Mouse (Mus musculus) intestine, postnatal 0 days (tissue): ENCODE data around the gene Hepacam. TPM values are rescaled to one million over a fixed set of nuclear protein-coding genes. Genes with fewer than 3 reads are reported as not detected.

Experiments
- ATAC-seq: fragments of 200-750 bp; cut with Nextera tagmentation; 2 replicates; pipeline ENCODE4 v1.8.0; 2017; ENCODE audit warnings: mild to moderate bottlenecking, moderate TSS enrichment, moderate library complexity
- H3K27ac ChIP-seq: fragments of 300-500 bp; sonication (generic); 2 replicates; pipeline ENCODE4 v1.5.1; 2014; ENCODE audit warnings: mild to moderate bottlenecking, low read depth, low read length, moderate library complexity
- H3K27me3 ChIP-seq: fragments of 300-500 bp; sonication (generic); replicated peaks from 2 replicates; pipeline ENCODE4 v1.6.1; 2014; ENCODE audit warnings: low read length, mixed read lengths; ENCODE audit not compliant: control insufficient read depth, insufficient read depth
- H3K36me3 ChIP-seq: fragments of 300-500 bp; sonication (generic); 2 replicates; pipeline ENCODE4 v1.6.1; 2014; ENCODE audit warnings: mild to moderate bottlenecking, moderate library complexity; ENCODE audit not compliant: control insufficient read depth, insufficient read depth
- H3K4me1 ChIP-seq: fragments of 300-500 bp; sonication (generic); replicated peaks from 2 replicates; pipeline ENCODE4 v1.6.1; 2014; ENCODE audit warnings: antibody characterized with exemption, low read length, mixed read lengths; ENCODE audit not compliant: control insufficient read depth, insufficient read depth
- H3K4me2 ChIP-seq: fragments of 300-500 bp; sonication (generic); replicated peaks from 2 replicates; pipeline ENCODE4 v1.6.1; 2014; ENCODE audit warnings: low read depth, mild to moderate bottlenecking, moderate library complexity
- H3K4me3 ChIP-seq: fragments of 300-500 bp; sonication (generic); 2 replicates; pipeline ENCODE4 v1.5.1; 2014; ENCODE audit warnings: low read depth, low read length
- H3K9ac ChIP-seq: fragments of 300-500 bp; sonication (generic); 2 replicates; pipeline ENCODE4 v1.6.1; 2014; ENCODE audit warnings: mild to moderate bottlenecking, low read depth, low read length
- H3K9me3 ChIP-seq: fragments of 300-500 bp; sonication (generic); 2 replicates; pipeline ENCODE4 v1.6.1; 2016; ENCODE audit warnings: mixed run types; ENCODE audit not compliant: control insufficient read depth
- CTCF ChIP-seq: sonication (generic); IDR thresholded peaks from 2 replicates; pipeline ENCODE4 v1.5.1; 2016; ENCODE audit warnings: low read depth, mild to moderate bottlenecking, control low read depth, antibody characterized with exemption, moderate library complexity
- WGBS: fragments of 180-500 bp; shearing (Covaris S2); extraction: QIAGEN DNeasy Blood & Tissue Kit; methylation state at CpG from one replicate; pipeline ENCODE4 v1.1.7; 2014; 5-methylcytosine and 5-hydroxymethylcytosine counted together
- polyA plus RNA-seq: library from polyadenylated mRNA; unstranded; fragments of >200 nt; fragmentation: Nextera tagmentation; extraction: Ambion mirVana; gene quantifications from 2 replicates; pipeline ENCODE4 v1.2.1, GENCODE M21; 2015

Gene Hepacam
- polyA plus RNA-seq, 1 experiment from 2014 or later = 0.18 TPM

- H3K4me1 ChIP-seq = 0 out of 2 replicates have a peak, but pooled peaks cover 3% of the 10 kb centered on the region
- peak; percentile 50 for ATAC-seq
- H3K9ac ChIP-seq = no peak overlapping the region
- H3K36me3 ChIP-seq = no peaks in the 10 kb centered on the region
- H3K27ac ChIP-seq = no peak overlapping the region
- no peaks in the 10 kb centered on the region for H3K27me3 ChIP-seq
- peak overlapping the region; percentile 21 for H3K4me3 ChIP-seq
- no peaks in the 10 kb centered on the region for H3K9me3 ChIP-seq
- peak overlapping the region; percentile 67 for H3K4me2 ChIP-seq
- TF ChIP-seq CTCF = no peak
- 17% methylated on average over 12 of the region's 12 CpGs for WGBS
Observed at GRCm38 (mm10) chr9:37421239-37421638, 54.1 kb downstream of the Hepacam start.

- H3K9me3 ChIP-seq = no peaks in the 10 kb centered on the region
- no peak for ATAC-seq
- TF ChIP-seq CTCF = no peak
- H3K4me3 ChIP-seq = no peak overlapping the region
- H3K27ac ChIP-seq = no peak overlapping the region
- H3K4me2 ChIP-seq = no peak overlapping the region
- H3K4me1 ChIP-seq = no peaks in the 10 kb centered on the region
- H3K36me3 ChIP-seq = no peaks in the 10 kb centered on the region
- no peak overlapping the region for H3K9ac ChIP-seq
- peaks cover 66% of the 10 kb centered on the region for H3K27me3 ChIP-seq
- WGBS = 12% methylated on average over 26 of the region's 26 CpGs
Observed at GRCm38 (mm10) chr9:37429326-37429725, 62.2 kb downstream of the Hepacam start.

GRCm38 (mm10) chr9:37430582-37430981 is 63.4 kb downstream of the Hepacam start:
- 0 out of 2 replicates have a peak overlapping the region, but pooled peaks have one; percentile 5 for H3K4me3 ChIP-seq
- H3K9me3 ChIP-seq = no peaks in the 10 kb centered on the region
- peak; percentile 93 for TF ChIP-seq CTCF
- ATAC-seq = peak; percentile 70
- H3K36me3 ChIP-seq = no peaks in the 10 kb centered on the region
- H3K4me1 ChIP-seq = no peaks in the 10 kb centered on the region
- WGBS = 3% methylated on average over 12 of the region's 12 CpGs
- H3K27ac ChIP-seq = no peak overlapping the region
- H3K9ac ChIP-seq = no peak overlapping the region
- H3K27me3 ChIP-seq = peaks cover 79% of the 10 kb centered on the region
- H3K4me2 ChIP-seq = peak overlapping the region; percentile 53

- Histone ChIP-seq H3K27me3 (peaks cover 81% of the 10 kb centered on the region), H3K36me3 (no peaks in the 10 kb centered on the region), H3K4me1 (no peaks in the 10 kb centered on the region), H3K4me2 (peak overlapping the region; percentile 49), H3K27ac (no peak overlapping the region), H3K9ac (no peak overlapping the region), H3K4me3 (peak overlapping the region; percentile 21), H3K9me3 (no peaks in the 10 kb centered on the region)
- WGBS = 2% methylated on average over 15 of the region's 17 CpGs
- peak; percentile 57; the same call in 1 of the 2 replicates for ATAC-seq
- TF ChIP-seq CTCF = peak; percentile 75
Observed at GRCm38 (mm10) chr9:37432026-37432666, 65.0 kb downstream of the Hepacam start.

GRCm38 (mm10) chr9:37432720-37433421 is 65.7 kb downstream of the Hepacam start, which contains the start of gene Robo3:
TSS of gene Robo3 (minus strand) at chr9:37433246.
- WGBS = 1% methylated on average over 39 of the region's 40 CpGs

GRCm38 (mm10) chr9:37433823-37434560 is 66.8 kb downstream of the Hepacam start:
- ATAC-seq = no peak
- WGBS = 2% methylated on average over 18 of the region's 18 CpGs
- Histone ChIP-seq H3K4me1 (no peaks in the 10 kb centered on the region), H3K27ac (no peak overlapping the region), H3K4me2 (no peak overlapping the region), H3K9ac (no peak overlapping the region), H3K4me3 (no peak overlapping the region), H3K27me3 (peaks cover 71% of the 10 kb centered on the region), H3K9me3 (no peaks in the 10 kb centered on the region), H3K36me3 (no peaks in the 10 kb centered on the region)
- no peak for TF ChIP-seq CTCF

More at GRCm38 (mm10) chr9:37432720-37433421, 65.7 kb downstream of the Hepacam start, which contains the start of gene Robo3:
- Histone ChIP-seq H3K4me1 (no peaks in the 10 kb centered on the region), H3K9me3 (no peaks in the 10 kb centered on the region), H3K27me3 (peaks cover 74% of the 10 kb centered on the region), H3K9ac (no peak within 1 kb of the TSS), H3K4me2 (peak within 1 kb of the TSS; percentile 49), H3K27ac (no peak within 1 kb of the TSS), H3K36me3 (no peaks in the 10 kb centered on the region), H3K4me3 (peak within 1 kb of the TSS; percentile 21)
- no peak for ATAC-seq
- TF ChIP-seq CTCF = no peak
